Mouse (Mus musculus) midbrain, embryonic 14.5 days (tissue): ENCODE measurements at regions not wholly inside any gene's neighbourhood (a gene's known extent, or its start where the extent isn't known, plus 50 kb on each side); places are given as distances from the start of the nearest gene placed in this dataset.

ENCODE experiments used
- ATAC-seq: fragments of 200-750 bp; cut with Nextera tagmentation; 2 replicates; pipeline ENCODE4 v1.8.0; 2017; ENCODE audit warnings: moderate number of reproducible peaks, moderate library complexity; ENCODE audit not compliant: low FRiP score, low TSS enrichment
- DNase-seq: peaks from one replicate; pipeline ENCODE4 v3.0.0-alpha.2; 2015
- H3K27ac ChIP-seq: fragments of 300-500 bp; sonication (generic); replicated peaks from 2 replicates; pipeline ENCODE4 v1.5.1; 2014; ENCODE audit warnings: mild to moderate bottlenecking, low read depth, low read length, moderate library complexity
- H3K27me3 ChIP-seq: fragments of 300-500 bp; sonication (generic); 2 replicates; pipeline ENCODE4 v1.6.1; 2014; ENCODE audit warnings: low read length, control low read depth, mixed read lengths; ENCODE audit not compliant: control insufficient read depth, insufficient read depth
- H3K36me3 ChIP-seq: fragments of 300-500 bp; sonication (generic); 2 replicates; pipeline ENCODE4 v1.6.1; 2014; ENCODE audit warnings: low read length, control low read depth; ENCODE audit not compliant: control insufficient read depth, insufficient read depth
- H3K4me1 ChIP-seq: fragments of 300-500 bp; sonication (generic); 2 replicates; pipeline ENCODE4 v1.6.1; 2014; ENCODE audit warnings: mild to moderate bottlenecking, antibody characterized with exemption, low read length, control low read depth; ENCODE audit not compliant: control insufficient read depth, insufficient read depth
- H3K4me2 ChIP-seq: fragments of 300-500 bp; sonication (generic); 2 replicates; pipeline ENCODE4 v1.6.1; 2014; ENCODE audit warnings: mild to moderate bottlenecking, low read length, moderate library complexity
- H3K4me3 ChIP-seq: fragments of 300-500 bp; sonication (generic); replicated peaks from 2 replicates; pipeline ENCODE4 v1.5.1; 2014; ENCODE audit warnings: low read depth, low read length
- H3K9ac ChIP-seq: fragments of 300-500 bp; sonication (generic); replicated peaks from 2 replicates; pipeline ENCODE4 v1.6.1; 2014; ENCODE audit warnings: mild to moderate bottlenecking, low read length, moderate library complexity
- H3K9me3 ChIP-seq: fragments of 300-500 bp; sonication (generic); 2 replicates; pipeline ENCODE4 v1.6.1; 2016; ENCODE audit warnings: low read length, control low read depth, mixed read lengths; ENCODE audit not compliant: control insufficient read depth
- WGBS: fragments of 180-500 bp; shearing (Covaris S2); extraction: QIAGEN DNeasy Blood & Tissue Kit; methylation state at CpG from one replicate; pipeline ENCODE4 v1.1.7; 2014; 5-methylcytosine and 5-hydroxymethylcytosine counted together

- H3K9ac ChIP-seq = no peak overlapping the region
- DNase-seq (no peak), ATAC-seq (no peak)
- no peak overlapping the region for H3K27ac ChIP-seq
- H3K4me1 ChIP-seq = no peaks in the 10 kb centered on the region; the same call in 1 of the 2 replicates
- no peaks in the 10 kb centered on the region for H3K9me3 ChIP-seq
- 95% methylated on average over 8 of the region's 8 CpGs for WGBS
- no peaks in the 10 kb centered on the region for H3K27me3 ChIP-seq
- H3K4me2 ChIP-seq = no peak overlapping the region
- no peaks in the 10 kb centered on the region for H3K36me3 ChIP-seq
- no peak overlapping the region for H3K4me3 ChIP-seq
These were observed 226.2 kb upstream of the Ankrd55 start for GRCm38 (mm10) chr13:112062024-112062423.

GRCm38 (mm10) chr13:112063409-112064111, 224.7 kb upstream of the Ankrd55 start:
- no peaks in the 10 kb centered on the region; the same call in 1 of the 2 replicates for H3K4me1 ChIP-seq
- no peaks in the 10 kb centered on the region for H3K27me3 ChIP-seq
- H3K9me3 ChIP-seq = no peaks in the 10 kb centered on the region
- no peak overlapping the region for H3K4me2 ChIP-seq
- 75% methylated on average over 11 of the region's 11 CpGs for WGBS
- no peak for ATAC-seq
- no peaks in the 10 kb centered on the region for H3K36me3 ChIP-seq
- no peak overlapping the region for H3K27ac ChIP-seq
- H3K9ac ChIP-seq = no peak overlapping the region
- H3K4me3 ChIP-seq = no peak overlapping the region
- peak; percentile 18 for DNase-seq

GRCm38 (mm10) chr13:112064681-112065080, 223.6 kb upstream of the Ankrd55 start:
- Histone ChIP-seq H3K36me3 (no peaks in the 10 kb centered on the region), H3K9me3 (no peaks in the 10 kb centered on the region), H3K4me2 (no peak overlapping the region), H3K27ac (no peak overlapping the region), H3K27me3 (no peaks in the 10 kb centered on the region), H3K4me3 (no peak overlapping the region), H3K4me1 (no peaks in the 10 kb centered on the region; the same call in 1 of the 2 replicates), H3K9ac (no peak overlapping the region)
- DNase-seq (no peak), ATAC-seq (no peak)
- 82% methylated on average over 10 of the region's 10 CpGs for WGBS

- no peak for DNase-seq
- no peak overlapping the region for H3K9ac ChIP-seq
These were observed 221.0 kb upstream of the Ankrd55 start for GRCm38 (mm10) chr13:112067066-112067847.

GRCm38 (mm10) chr13:112070757-112071156, 217.5 kb upstream of the Ankrd55 start:
- no peak overlapping the region for H3K9ac ChIP-seq
- H3K9me3 ChIP-seq = no peaks in the 10 kb centered on the region
- DNase-seq (no peak), ATAC-seq (no peak)
- H3K4me2 ChIP-seq = no peak overlapping the region
- no peaks in the 10 kb centered on the region for H3K27me3 ChIP-seq
- 86% methylated on average over 4 of the region's 4 CpGs for WGBS
- H3K27ac ChIP-seq = no peak overlapping the region
- H3K4me3 ChIP-seq = no peak overlapping the region
- no peaks in the 10 kb centered on the region for H3K4me1 ChIP-seq
- no peaks in the 10 kb centered on the region for H3K36me3 ChIP-seq

More at GRCm38 (mm10) chr13:112067066-112067847, 221.0 kb upstream of the Ankrd55 start:
- Histone ChIP-seq H3K9me3 (no peaks in the 10 kb centered on the region), H3K4me2 (no peak overlapping the region), H3K36me3 (no peaks in the 10 kb centered on the region), H3K27me3 (no peaks in the 10 kb centered on the region), H3K4me1 (no peaks in the 10 kb centered on the region; the same call in 1 of the 2 replicates), H3K4me3 (no peak overlapping the region), H3K27ac (no peak overlapping the region)
- WGBS = 86% methylated on average over 20 of the region's 20 CpGs
- no peak for ATAC-seq

- DNase-seq = no peak
- H3K36me3 ChIP-seq = no peaks in the 10 kb centered on the region
- H3K4me3 ChIP-seq = no peak overlapping the region
- H3K4me1 ChIP-seq = no peaks in the 10 kb centered on the region
- no peak overlapping the region for H3K9ac ChIP-seq
- no peak overlapping the region for H3K27ac ChIP-seq
- 87% methylated on average over 10 of the region's 10 CpGs for WGBS
- H3K9me3 ChIP-seq = no peaks in the 10 kb centered on the region
- no peak for ATAC-seq
- no peak overlapping the region for H3K4me2 ChIP-seq
- no peaks in the 10 kb centered on the region for H3K27me3 ChIP-seq
These were observed 216.9 kb upstream of the Ankrd55 start for GRCm38 (mm10) chr13:112071209-112071955.

GRCm38 (mm10) chr13:112071956-112072314, 216.3 kb upstream of the Ankrd55 start:
- WGBS = 83% methylated on average over 3 of the region's 3 CpGs
- Histone ChIP-seq H3K4me2 (no peak overlapping the region), H3K27ac (no peak overlapping the region), H3K36me3 (no peaks in the 10 kb centered on the region), H3K9me3 (no peaks in the 10 kb centered on the region), H3K27me3 (no peaks in the 10 kb centered on the region), H3K4me3 (no peak overlapping the region), H3K9ac (no peak overlapping the region), H3K4me1 (no peaks in the 10 kb centered on the region)
- no peak for DNase-seq
- no peak for ATAC-seq

GRCm38 (mm10) chr13:112073519-112074406, 214.5 kb upstream of the Ankrd55 start:
- ATAC-seq = no peak
- WGBS = 86% methylated on average over 6 of the region's 6 CpGs
- Histone ChIP-seq H3K4me1 (no peaks in the 10 kb centered on the region), H3K9ac (no peak overlapping the region), H3K27me3 (no peaks in the 10 kb centered on the region), H3K4me3 (no peak overlapping the region), H3K27ac (no peak overlapping the region), H3K36me3 (no peaks in the 10 kb centered on the region), H3K4me2 (no peak overlapping the region), H3K9me3 (no peaks in the 10 kb centered on the region)
- DNase-seq = no peak
